ENCODE assay signal across 16 mouse cellular contexts in genomic region chr14:120721593-120722461, GRCm38 (mm10).
DNase-seq lines count a peak whose midpoint lies in the region; ATAC-seq lines count a peak whose summit lies in the region.
"Had no signal": no experiment of that assay in that cellular context is flagged by ENCODE, and none has a peak within 500 bp of the region (broad histone marks: within the 10 kb centered on the region; RNA-seq: fewer than 3 reads in every experiment).

No protein-coding gene starts in this region.

- WGBS in hindbrain, embryonic 11.5 days, result 55% methylated on average over 6 of the region's 6 CpGs
- 65% methylated on average over 6 of the region's 6 CpGs for WGBS in hindbrain, embryonic 10.5 days
- 71% methylated on average over 6 of the region's 6 CpGs for WGBS in kidney, embryonic 16.5 days
- 53% methylated on average over 6 of the region's 6 CpGs for WGBS in midbrain, embryonic 13.5 days
- 82% methylated on average over 6 of the region's 6 CpGs for WGBS in midbrain, embryonic 10.5 days
- 42% methylated on average over 6 of the region's 6 CpGs for WGBS in hindbrain, embryonic 14.5 days

- DNase-seq in hindbrain, embryonic 11.5 days (ENCODE audit: low spot score), result no peak
- DNase-seq in hindbrain, embryonic 10.5 days (ENCODE audit: low spot score), result no peak
- no peak for DNase-seq in kidney, postnatal 14 days
- DNase-seq in midbrain, embryonic 10.5 days (ENCODE audit: low spot score), result no peak
- no peak for DNase-seq in hindbrain, embryonic 14.5 days (ENCODE audit: low spot score)
- no peak for DNase-seq in adrenal gland, postnatal 4 days (ENCODE audit: low spot score in 2 of 2)
- DNase-seq: cerebellum, adult 9-10 months; gastrocnemius, postnatal 14 days; layer of hippocampus, postnatal 36 days; midbrain, embryonic 14.5 days; thymus, adult 2 months had no signal

- H3K9me3 ChIP-seq in hindbrain, embryonic 11.5 days (ENCODE audit: control insufficient read depth, low read length), result no peaks in the 10 kb centered on the region
- no peaks in the 10 kb centered on the region for H3K9me3 ChIP-seq in hindbrain, embryonic 10.5 days
- H3K9me3 ChIP-seq in kidney, embryonic 16.5 days (ENCODE audit: low read length), result no peaks in the 10 kb centered on the region
- H3K9me3 ChIP-seq in midbrain, embryonic 13.5 days, result no peaks in the 10 kb centered on the region
- no peaks in the 10 kb centered on the region for H3K9me3 ChIP-seq in midbrain, embryonic 10.5 days (replicated peaks)
- H3K9me3 ChIP-seq in hindbrain, embryonic 14.5 days (ENCODE audit: control insufficient read depth, low read length), result no peaks in the 10 kb centered on the region
- H3K9me3 ChIP-seq: liver, embryonic 15.5 days had no signal

- H3K36me3 ChIP-seq in hindbrain, embryonic 11.5 days (ENCODE audit: control insufficient read depth, insufficient read depth, low read length), result no peaks in the 10 kb centered on the region
- no peaks in the 10 kb centered on the region for H3K36me3 ChIP-seq in hindbrain, embryonic 10.5 days
- H3K36me3 ChIP-seq in kidney, embryonic 16.5 days (ENCODE audit: insufficient read depth, low read length), result no peaks in the 10 kb centered on the region
- H3K36me3 ChIP-seq in midbrain, embryonic 13.5 days, result no peaks in the 10 kb centered on the region
- no peaks in the 10 kb centered on the region for H3K36me3 ChIP-seq in midbrain, embryonic 10.5 days
- no peaks in the 10 kb centered on the region for H3K36me3 ChIP-seq in hindbrain, embryonic 14.5 days (replicated peaks; ENCODE audit: control insufficient read depth, insufficient read depth)
- H3K36me3 ChIP-seq: liver, embryonic 15.5 days had no signal

- no peak overlapping the region for H3K4me3 ChIP-seq in hindbrain, embryonic 11.5 days (ENCODE audit: low read depth, low read length)
- no peak overlapping the region for H3K4me3 ChIP-seq in hindbrain, embryonic 10.5 days
- no peak overlapping the region for H3K4me3 ChIP-seq in kidney, embryonic 16.5 days (ENCODE audit: low read length)
- no peak overlapping the region for H3K4me3 ChIP-seq in midbrain, embryonic 13.5 days (replicated peaks)
- H3K4me3 ChIP-seq in midbrain, embryonic 10.5 days, result no peak overlapping the region
- H3K4me3 ChIP-seq in hindbrain, embryonic 14.5 days (replicated peaks; ENCODE audit: low read length), result no peak overlapping the region
- H3K4me3 ChIP-seq: layer of hippocampus, adult 2 months; liver, embryonic 15.5 days; myocyte had no signal

- H3K27ac ChIP-seq in hindbrain, embryonic 11.5 days (ENCODE audit: low read depth, low read length), result no peak overlapping the region
- no peak overlapping the region for H3K27ac ChIP-seq in hindbrain, embryonic 10.5 days
- H3K27ac ChIP-seq in kidney, embryonic 16.5 days (ENCODE audit: low read length), result peak overlapping the region; percentile 57
- no peak overlapping the region for H3K27ac ChIP-seq in midbrain, embryonic 13.5 days
- H3K27ac ChIP-seq in midbrain, embryonic 10.5 days (replicated peaks), result no peak overlapping the region
- no peak overlapping the region for H3K27ac ChIP-seq in hindbrain, embryonic 14.5 days
- H3K27ac ChIP-seq: layer of hippocampus, adult 2 months; liver, embryonic 15.5 days had no signal

- no peaks in the 10 kb centered on the region for H3K4me1 ChIP-seq in hindbrain, embryonic 11.5 days (replicated peaks; ENCODE audit: control insufficient read depth, insufficient read depth, low read length)
- H3K4me1 ChIP-seq in hindbrain, embryonic 10.5 days (replicated peaks), result peaks cover 3% of the 10 kb centered on the region; the same call in 1 of the 2 replicates
- H3K4me1 ChIP-seq in kidney, embryonic 16.5 days (ENCODE audit: insufficient read depth, low read length), result peaks cover 18% of the 10 kb centered on the region
- H3K4me1 ChIP-seq in midbrain, embryonic 13.5 days (replicated peaks), result peaks cover 10% of the 10 kb centered on the region; the same call in 1 of the 2 replicates
- H3K4me1 ChIP-seq in midbrain, embryonic 10.5 days, result no peaks in the 10 kb centered on the region
- H3K4me1 ChIP-seq in hindbrain, embryonic 14.5 days (replicated peaks; ENCODE audit: control insufficient read depth, insufficient read depth, low read length), result no peaks in the 10 kb centered on the region
- H3K4me1 ChIP-seq: liver, embryonic 15.5 days had no signal

- no peak overlapping the region for H3K4me2 ChIP-seq in hindbrain, embryonic 11.5 days (replicated peaks; ENCODE audit: low read depth, low read length)
- no peak overlapping the region for H3K4me2 ChIP-seq in kidney, embryonic 16.5 days (replicated peaks; ENCODE audit: low read depth, low read length)
- no peak overlapping the region for H3K4me2 ChIP-seq in midbrain, embryonic 13.5 days (replicated peaks)
- H3K4me2 ChIP-seq in hindbrain, embryonic 14.5 days (replicated peaks), result no peak overlapping the region
- H3K4me2 ChIP-seq: liver, embryonic 15.5 days had no signal

- no peaks in the 10 kb centered on the region for H3K27me3 ChIP-seq in hindbrain, embryonic 11.5 days (ENCODE audit: control insufficient read depth, insufficient read depth, low read length)
- H3K27me3 ChIP-seq in hindbrain, embryonic 10.5 days (ENCODE audit: insufficient read depth, poor library complexity, severe bottlenecking), result no peaks in the 10 kb centered on the region
- H3K27me3 ChIP-seq in kidney, embryonic 16.5 days (ENCODE audit: insufficient read depth, low read length), result no peaks in the 10 kb centered on the region
- H3K27me3 ChIP-seq in midbrain, embryonic 13.5 days, result no peaks in the 10 kb centered on the region
- no peaks in the 10 kb centered on the region for H3K27me3 ChIP-seq in midbrain, embryonic 10.5 days (ENCODE audit: low read depth, poor library complexity, severe bottlenecking)
- H3K27me3 ChIP-seq in hindbrain, embryonic 14.5 days (ENCODE audit: control insufficient read depth, insufficient read depth, low read length), result no peaks in the 10 kb centered on the region
- H3K27me3 ChIP-seq: liver, embryonic 15.5 days had no signal

- peak; percentile 54 for ATAC-seq in hindbrain, embryonic 11.5 days (ENCODE audit: low FRiP score)
- ATAC-seq in kidney, embryonic 16.5 days (ENCODE audit: low FRiP score, low TSS enrichment), result no peak
- peak; percentile 43; the same call in 1 of the 2 replicates for ATAC-seq in midbrain, embryonic 13.5 days
- peak; percentile 14; the same call in 1 of the 2 replicates for ATAC-seq in hindbrain, embryonic 14.5 days (ENCODE audit: low FRiP score)

- no peak overlapping the region for H3K9ac ChIP-seq in hindbrain, embryonic 11.5 days (ENCODE audit: low read depth, low read length)
- H3K9ac ChIP-seq in kidney, embryonic 16.5 days (replicated peaks; ENCODE audit: low read length), result no peak overlapping the region
- no peak overlapping the region for H3K9ac ChIP-seq in midbrain, embryonic 13.5 days (replicated peaks)
- no peak overlapping the region for H3K9ac ChIP-seq in hindbrain, embryonic 14.5 days
- H3K9ac ChIP-seq: liver, embryonic 15.5 days had no signal
